Mouse (Mus musculus) kidney, adult 10 weeks (tissue): ENCODE data around the gene Telo2. TPM values are rescaled to one million over a fixed set of nuclear protein-coding genes. Genes with fewer than 3 reads are reported as not detected.

Source experiments
- polyA plus RNA-seq: library from polyadenylated mRNA; stranded (reverse); fragments of 350-450 nt; fragmentation: Illumina TruSeq; extraction: RNeasy Lipid Tissue Mini Kit (QIAGEN cat#74804); gene quantifications from one replicate; pipeline ENCODE4 v1.2.3, GENCODE M21; 2014; ENCODE audit warnings: low read depth, low replicate concordance

Gene Telo2
- 2.3 TPM for polyA plus RNA-seq

GRCm38 (mm10) chr17:25115664-25116432 is at the start of gene Telo2:
Gene Telo2, minus strand, starts transcription at chr17:25115967.

GRCm38 (mm10) chr17:25162161-25162560 is 46.4 kb upstream of the Telo2 start, which contains the start of gene Ccdc154:
Gene Ccdc154, plus strand, starts transcription at chr17:25162461.

GRCm38 (mm10) chr17:25133275-25133698 is 17.5 kb upstream of the Telo2 start, which contains the start of gene Clcn7:
Gene Clcn7, plus strand, starts transcription at chr17:25133391.

GRCm38 (mm10) chr17:25120406-25120805 is 4.6 kb upstream of the Telo2 start, which contains the start of gene Ptx4:
Gene Ptx4, plus strand, starts transcription at chr17:25120760.

GRCm38 (mm10) chr17:25083444-25083931 is 32.3 kb downstream of the Telo2 start, which contains the start of gene Tmem204:
Gene Tmem204, minus strand, starts transcription at chr17:25083591.

Other genes starting within 250 kb of the Telo2 start
- 0.77 TPM for gene Igfals, start 250.0 kb downstream of the Telo2 start, polyA plus RNA-seq
- 4.9 TPM for gene Nubp2, start 229.6 kb downstream of the Telo2 start, polyA plus RNA-seq
- 0.61 TPM for gene Spsb3, start 229.3 kb downstream of the Telo2 start, polyA plus RNA-seq
- gene Eme2, start 220.9 kb downstream of the Telo2 start, polyA plus RNA-seq, result 1.6 TPM
- 1.1 TPM for gene Mrps34, start 220.9 kb downstream of the Telo2 start, polyA plus RNA-seq
- 3.3 TPM for gene Nme3, start 219.5 kb downstream of the Telo2 start, polyA plus RNA-seq
- 3.3 TPM for gene Mapk8ip3, start 179.0 kb downstream of the Telo2 start, polyA plus RNA-seq
- gene Jpt2, start 155.3 kb downstream of the Telo2 start, polyA plus RNA-seq, result 80.0 TPM
- 4.7 TPM for gene Cramp1l, start 100.2 kb downstream of the Telo2 start, polyA plus RNA-seq
- gene Ift140, start 99.9 kb downstream of the Telo2 start, polyA plus RNA-seq, result 7.6 TPM
- gene Tmem204, start 32.4 kb downstream of the Telo2 start, polyA plus RNA-seq, result 16.4 TPM
- not detected for gene Ptx4, start 4.8 kb upstream of the Telo2 start, polyA plus RNA-seq
- gene Clcn7, start 17.4 kb upstream of the Telo2 start, polyA plus RNA-seq, result 5.4 TPM
- gene Ccdc154, start 46.5 kb upstream of the Telo2 start, polyA plus RNA-seq, result not detected
- not detected for gene Gm38655, start 59.5 kb upstream of the Telo2 start, polyA plus RNA-seq
- 17.3 TPM for gene BC003965, start 68.6 kb upstream of the Telo2 start, polyA plus RNA-seq
- gene Unkl, start 72.4 kb upstream of the Telo2 start, polyA plus RNA-seq, result 29.1 TPM
- gene Gnptg, start 124.2 kb upstream of the Telo2 start, polyA plus RNA-seq, result 25.4 TPM
- gene Tsr3, start 124.2 kb upstream of the Telo2 start, polyA plus RNA-seq, result 3.8 TPM
- not detected for gene Baiap3, start 140.4 kb upstream of the Telo2 start, polyA plus RNA-seq
- 148 TPM for gene Ube2i, start 158.7 kb upstream of the Telo2 start, polyA plus RNA-seq
- gene Prss34, start 182.4 kb upstream of the Telo2 start, polyA plus RNA-seq, result not detected
- not detected for gene Prss28, start 192.7 kb upstream of the Telo2 start, polyA plus RNA-seq
- not detected for gene Prss29, start 202.7 kb upstream of the Telo2 start, polyA plus RNA-seq
- not detected for gene Tpsab1, start 229.6 kb upstream of the Telo2 start, polyA plus RNA-seq